Mouse (Mus musculus) limb, embryonic 14.5 days (tissue): Measurements from ENCODE around the gene Magi3. TPM values are rescaled to one million over a fixed set of nuclear protein-coding genes. Genes with fewer than 3 reads are reported as not detected.

Experiments used
- ATAC-seq: fragments of 200-750 bp; cut with Nextera tagmentation; 2 replicates; pipeline ENCODE4 v1.8.0; 2017; ENCODE audit warnings: low read depth, moderate number of reproducible peaks, moderate TSS enrichment; ENCODE audit not compliant: low FRiP score
- DNase-seq: peaks from one replicate; pipeline ENCODE4 v3.0.0-alpha.2; 2015; ENCODE audit warnings: low spot score
- H3K27ac ChIP-seq: fragments of 300-500 bp; sonication (generic); replicated peaks from 2 replicates; pipeline ENCODE4 v1.5.1; 2014; ENCODE audit warnings: low read depth, mild to moderate bottlenecking, low read length, moderate library complexity, mixed read lengths
- H3K27me3 ChIP-seq: fragments of 300-500 bp; sonication (generic); 2 replicates; pipeline ENCODE4 v1.6.1; 2014; ENCODE audit warnings: low read length, mixed read lengths; ENCODE audit not compliant: control insufficient read depth, insufficient read depth
- H3K36me3 ChIP-seq: fragments of 300-500 bp; sonication (generic); 2 replicates; pipeline ENCODE4 v1.6.1; 2014; ENCODE audit warnings: mild to moderate bottlenecking, low read length, moderate library complexity, mixed read lengths; ENCODE audit not compliant: control insufficient read depth, insufficient read depth
- H3K4me1 ChIP-seq: fragments of 300-500 bp; sonication (generic); 2 replicates; pipeline ENCODE4 v1.6.1; 2014; ENCODE audit warnings: antibody characterized with exemption, low read length, mixed read lengths; ENCODE audit not compliant: control insufficient read depth, insufficient read depth
- H3K4me2 ChIP-seq: fragments of 300-500 bp; sonication (generic); replicated peaks from 2 replicates; pipeline ENCODE4 v1.6.1; 2014; ENCODE audit warnings: low read depth, mild to moderate bottlenecking, low read length, moderate library complexity; ENCODE audit not compliant: severe bottlenecking
- H3K4me3 ChIP-seq: fragments of 300-500 bp; sonication (generic); replicated peaks from 2 replicates; pipeline ENCODE4 v1.5.1; 2014; ENCODE audit warnings: low read length
- H3K9ac ChIP-seq: fragments of 300-500 bp; sonication (generic); 2 replicates; pipeline ENCODE4 v1.6.1; 2014; ENCODE audit warnings: mild to moderate bottlenecking, low read depth, low read length, moderate library complexity; ENCODE audit not compliant: severe bottlenecking
- H3K9me3 ChIP-seq: fragments of 300-500 bp; sonication (generic); 2 replicates; pipeline ENCODE4 v1.6.1; 2016; ENCODE audit warnings: low read length; ENCODE audit not compliant: control insufficient read depth
- POLR2A ChIP-seq: fragments of 200-500 bp; IDR thresholded peaks from 2 replicates; pipeline ENCODE4 v1.8.0; 2012; ENCODE audit warnings: inconsistent platforms, mild to moderate bottlenecking, moderate library complexity, borderline replicate concordance; ENCODE audit not compliant: insufficient read depth, insufficient read length; ENCODE audit errors: extremely low read depth
- WGBS: fragments of 180-500 bp; shearing (Covaris S2); extraction: QIAGEN DNeasy Blood & Tissue Kit; methylation state at CpG from one replicate; pipeline ENCODE4 v1.1.7; 2014; 5-methylcytosine and 5-hydroxymethylcytosine counted together
- polyA plus RNA-seq, 2 experiments: library from polyadenylated mRNA; depleted of rRNA in 1 of 2; stranded (reverse) in 1 of 2; unstranded in 1 of 2; fragments of >200 nt; fragmentation: Nextera tagmentation in 1 of 2; extraction: Ambion mirVana in 1 of 2; gene quantifications; 2 replicates each; pipeline versions ENCODE4 v1.2.1 to v1.2.3; 2012 to 2014

The Magi3 gene
- polyA plus RNA-seq, 2 experiments, result 4.8 to 9.2 TPM

DNA sequence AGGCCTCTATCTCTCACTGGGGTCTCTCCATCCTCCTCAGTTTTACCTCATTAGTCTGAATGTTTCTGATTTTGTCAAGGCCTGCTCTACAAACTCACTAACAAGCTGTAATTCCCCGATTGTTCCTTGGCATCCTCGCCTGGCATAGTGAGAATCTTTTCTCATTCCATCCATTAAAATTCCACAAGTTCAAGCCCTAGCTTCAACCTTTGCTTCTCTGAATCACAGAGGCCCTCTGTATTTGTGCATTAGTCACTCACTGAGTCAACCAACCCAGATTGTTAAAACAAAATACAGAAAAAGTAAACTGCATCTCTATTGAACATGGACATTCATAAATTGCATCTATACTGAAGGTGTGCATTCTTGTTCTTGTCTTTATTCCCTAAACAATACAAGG, 19.2 kb upstream of the Magi3 start:
- DNase-seq, result no peak
- H3K9ac ChIP-seq, result no peak overlapping the region
- no peaks in the 10 kb centered on the region for H3K9me3 ChIP-seq
- TF ChIP-seq POLR2A, result no peak
- no peak overlapping the region for H3K4me3 ChIP-seq
- H3K4me1 ChIP-seq, result no peaks in the 10 kb centered on the region
- no peak overlapping the region for H3K4me2 ChIP-seq
- WGBS, result 85% methylated on average over 2 of the region's 2 CpGs
- no peak for ATAC-seq
- H3K27me3 ChIP-seq, result no peaks in the 10 kb centered on the region
- H3K36me3 ChIP-seq, result no peaks in the 10 kb centered on the region
- no peak overlapping the region for H3K27ac ChIP-seq

DNA sequence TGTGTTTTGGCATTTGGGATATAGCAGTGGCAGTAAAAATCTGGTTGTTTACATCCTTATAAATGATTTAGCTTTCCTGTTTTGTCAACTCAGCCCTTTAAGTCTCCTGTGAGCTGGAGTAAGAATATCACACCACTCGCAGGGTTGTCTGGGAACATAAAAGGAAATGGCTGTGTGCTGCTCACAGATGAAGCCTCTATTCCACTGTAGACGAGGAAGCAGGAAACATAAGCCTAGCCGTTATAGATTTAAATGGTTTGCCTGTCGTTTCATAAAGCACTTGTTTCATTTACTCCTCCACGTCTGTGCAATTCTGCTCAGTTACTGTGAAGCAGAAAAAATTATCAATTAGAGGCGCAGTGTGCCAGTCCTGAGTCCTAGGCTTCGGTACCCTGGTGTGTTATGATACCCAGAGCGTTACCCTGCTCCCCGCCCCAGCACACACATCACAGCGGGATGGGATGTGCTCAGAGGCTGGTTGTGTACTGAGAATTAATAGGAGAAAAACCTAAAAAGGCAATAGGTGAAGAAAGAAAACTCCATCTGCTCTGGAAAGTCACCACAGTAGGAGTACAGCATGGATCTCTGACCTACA, 17.8 kb upstream of the Magi3 start:
- Histone ChIP-seq H3K9ac (no peak overlapping the region), H3K4me2 (no peak overlapping the region), H3K36me3 (no peaks in the 10 kb centered on the region), H3K27me3 (no peaks in the 10 kb centered on the region), H3K4me1 (no peaks in the 10 kb centered on the region), H3K9me3 (no peaks in the 10 kb centered on the region), H3K4me3 (no peak overlapping the region), H3K27ac (no peak overlapping the region)
- no peak for ATAC-seq
- WGBS, result 33% methylated on average over 10 of the region's 10 CpGs
- no peak for TF ChIP-seq POLR2A
- no peak for DNase-seq

DNA sequence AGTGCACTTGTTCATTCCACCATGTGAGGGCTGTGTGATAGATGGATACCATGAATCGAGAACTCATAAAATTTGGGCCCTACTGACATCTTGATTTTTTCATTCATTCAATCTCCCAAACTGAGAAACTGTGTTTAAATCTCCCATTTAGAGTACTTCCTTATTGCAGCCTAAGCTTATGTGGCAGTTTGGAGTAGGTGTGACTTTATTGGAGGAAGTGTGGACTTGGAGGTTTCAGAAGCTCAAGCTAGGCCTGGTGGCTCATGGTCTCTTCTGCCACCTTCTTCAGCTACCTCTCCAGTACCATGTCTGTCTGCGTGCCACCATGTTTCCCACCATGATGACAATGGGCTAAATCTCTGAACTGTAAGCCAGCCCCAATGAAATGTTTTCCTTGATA, 15.9 kb upstream of the Magi3 start:
- no peak overlapping the region for H3K27ac ChIP-seq
- WGBS, result 93% methylated on average over 2 of the region's 2 CpGs
- TF ChIP-seq POLR2A, result no peak

DNA sequence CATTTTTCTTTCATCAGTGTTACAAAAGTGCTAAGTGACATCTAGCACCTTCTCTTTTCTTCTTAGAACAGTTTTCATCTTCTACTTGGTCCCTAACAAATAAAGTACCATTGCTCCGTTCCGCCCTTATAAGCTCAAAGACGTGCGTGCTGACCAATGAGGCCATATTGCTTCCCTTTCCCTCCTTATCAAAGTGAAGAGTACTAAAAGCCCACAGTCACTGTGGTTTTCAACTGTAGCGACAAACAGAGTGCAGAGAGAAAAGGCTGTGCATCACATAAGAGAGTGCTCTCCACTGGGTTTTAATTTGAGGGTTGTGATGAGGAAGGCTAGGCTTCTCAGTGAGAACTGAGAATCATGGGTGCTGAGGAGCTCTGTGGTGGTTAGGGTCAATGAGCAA, 14.9 kb upstream of the Magi3 start:
- TF ChIP-seq POLR2A, result no peak
- Histone ChIP-seq H3K9me3 (no peaks in the 10 kb centered on the region), H3K4me2 (no peak overlapping the region), H3K36me3 (no peaks in the 10 kb centered on the region), H3K27me3 (no peaks in the 10 kb centered on the region), H3K9ac (no peak overlapping the region), H3K4me3 (no peak overlapping the region), H3K4me1 (no peaks in the 10 kb centered on the region), H3K27ac (no peak overlapping the region)
- DNase-seq, result no peak
- 93% methylated on average over 5 of the region's 5 CpGs for WGBS
- ATAC-seq, result no peak

More for the DNA sequence above, 15.9 kb upstream of the Magi3 start:
- no peak overlapping the region for H3K9ac ChIP-seq
- H3K4me2 ChIP-seq, result no peak overlapping the region
- no peaks in the 10 kb centered on the region for H3K4me1 ChIP-seq
- DNase-seq (no peak), ATAC-seq (no peak)
- no peaks in the 10 kb centered on the region for H3K9me3 ChIP-seq
- H3K36me3 ChIP-seq, result no peaks in the 10 kb centered on the region
- no peaks in the 10 kb centered on the region for H3K27me3 ChIP-seq
- H3K4me3 ChIP-seq, result no peak overlapping the region

DNA sequence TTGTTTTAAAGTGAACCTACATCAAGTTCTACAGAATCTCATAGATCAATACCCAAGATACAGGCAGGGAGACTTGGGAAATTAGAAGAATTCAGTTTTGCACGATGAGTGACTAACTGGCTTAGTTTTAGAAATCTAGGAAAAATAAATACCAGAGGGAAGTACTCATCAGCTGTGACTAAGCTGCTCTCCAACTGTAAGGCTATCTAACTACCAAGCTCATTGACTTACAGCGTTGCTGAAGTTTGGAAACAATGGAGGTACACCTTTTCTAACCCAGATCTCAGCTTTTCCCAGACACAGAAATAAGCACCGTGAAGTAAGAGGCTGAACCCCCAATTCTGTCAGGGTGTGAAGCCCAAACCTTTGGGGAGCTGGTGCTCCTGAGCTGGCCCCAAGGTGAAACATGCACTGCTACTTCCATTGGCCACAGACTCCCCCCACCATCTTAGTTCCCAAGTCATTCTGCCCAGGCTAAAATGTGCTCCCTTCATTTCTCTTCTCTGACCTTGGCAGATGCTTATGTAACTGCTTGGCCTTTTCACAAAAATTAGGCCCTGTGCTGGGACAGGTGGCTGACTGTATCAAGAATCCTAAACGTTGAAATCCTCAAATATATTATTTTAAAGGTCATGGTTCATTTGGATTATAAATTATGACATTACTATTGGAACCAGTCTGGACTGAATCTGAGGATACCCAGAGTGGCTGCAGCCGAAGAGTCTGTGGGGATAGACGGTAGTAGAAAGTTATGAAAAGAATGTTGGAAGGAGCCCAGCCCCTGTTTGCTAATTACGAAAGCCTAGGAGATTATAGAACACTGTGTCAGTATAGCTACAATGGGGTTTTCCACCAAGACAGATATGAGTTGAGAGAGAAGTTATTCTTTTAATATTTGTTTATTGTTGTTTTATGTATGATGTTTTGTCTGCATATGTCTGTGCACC, 13.5 kb upstream of the Magi3 start:
- H3K36me3 ChIP-seq, result no peaks in the 10 kb centered on the region
- DNase-seq, result no peak

More for the DNA sequence above, 13.5 kb upstream of the Magi3 start:
- TF ChIP-seq POLR2A, result no peak
- H3K9ac ChIP-seq, result no peak overlapping the region
- no peak overlapping the region for H3K4me3 ChIP-seq
- no peak for ATAC-seq
- H3K27ac ChIP-seq, result no peak overlapping the region
- H3K27me3 ChIP-seq, result no peaks in the 10 kb centered on the region
- no peaks in the 10 kb centered on the region for H3K4me1 ChIP-seq
- WGBS, result 66% methylated on average over 7 of the region's 7 CpGs
- H3K4me2 ChIP-seq, result no peak overlapping the region
- H3K9me3 ChIP-seq, result no peaks in the 10 kb centered on the region
